Comparison of ENCODE assay signal across 11 mouse cellular contexts in the genomic region with DNA sequence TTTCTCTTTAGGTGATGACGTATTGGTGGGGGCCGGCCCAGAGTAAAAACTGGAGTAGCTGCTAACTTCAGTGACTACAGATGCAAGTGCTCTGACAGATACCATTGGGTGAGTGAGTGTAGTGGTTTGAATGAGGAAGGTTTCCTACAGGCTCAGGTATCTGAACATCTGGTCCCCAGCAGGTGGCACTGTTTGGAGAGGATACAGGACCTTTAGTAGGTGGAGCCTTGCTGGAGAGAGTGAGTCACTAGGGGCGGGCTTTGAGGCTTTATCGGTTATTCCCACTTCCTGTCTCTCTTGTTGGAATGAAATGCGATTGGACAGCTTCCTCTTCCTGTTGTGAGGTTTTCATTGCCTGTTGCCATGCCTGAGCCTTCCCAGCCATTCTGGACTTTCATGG.
DNase-seq lines count a peak whose midpoint lies in the region; ATAC-seq and TF ChIP-seq lines count a peak whose summit lies in the region.
"Had no signal": no experiment of that assay in that cellular context is flagged by ENCODE, and none has a peak within 500 bp of the region (broad histone marks: within the 10 kb centered on the region; RNA-seq: fewer than 3 reads in every experiment).

No protein-coding gene starts in this region.

- no peaks in the 10 kb centered on the region for H3K36me3 ChIP-seq in heart, postnatal 0 days (replicated peaks; ENCODE audit: control insufficient read depth, insufficient read depth, low read length)
- H3K36me3 ChIP-seq in heart, embryonic 10.5 days = no peaks in the 10 kb centered on the region
- H3K36me3 ChIP-seq: embryonic facial prominence, embryonic 15.5 days; heart, embryonic 15.5 days; liver, embryonic 13.5 days had no signal

- peak; percentile 16 for DNase-seq in heart, postnatal 0 days (ENCODE audit: low spot score)
- DNase-seq in heart, embryonic 10.5 days (ENCODE audit: low spot score) = no peak
- peak; percentile 3 for DNase-seq in lung, postnatal 36 days
- DNase-seq in lung, postnatal 25 days (ENCODE audit: low spot score) = no peak
- peak; percentile 24 for DNase-seq in adrenal gland, adult 2 months
- no peak for DNase-seq in spleen, adult 12 weeks (ENCODE audit: low spot score)
- DNase-seq in layer of hippocampus, adult 18-20 months (ENCODE audit: low spot score in 2 of 2) = no peak
- DNase-seq: liver, embryonic 13.5 days had no signal

- 57% methylated on average over 5 of the region's 5 CpGs for WGBS in heart, postnatal 0 days
- 68% methylated on average over 5 of the region's 5 CpGs for WGBS in heart, embryonic 10.5 days

- TF ChIP-seq EP300 in heart, postnatal 0 days (IDR thresholded peaks at IDR 0.05; ENCODE audit: low read depth) = no peak

- H3K4me2 ChIP-seq in heart, postnatal 0 days (ENCODE audit: low read depth, low read length) = no peak overlapping the region
- H3K4me2 ChIP-seq: embryonic facial prominence, embryonic 15.5 days; heart, embryonic 15.5 days; liver, embryonic 13.5 days had no signal

- H3K4me1 ChIP-seq in heart, postnatal 0 days (ENCODE audit: control insufficient read depth, insufficient read depth) = peaks cover 8% of the 10 kb centered on the region; the same call in 1 of the 2 replicates
- no peaks in the 10 kb centered on the region for H3K4me1 ChIP-seq in heart, embryonic 10.5 days
- H3K4me1 ChIP-seq: embryonic facial prominence, embryonic 15.5 days; liver, embryonic 13.5 days had no signal

- H3K27me3 ChIP-seq in heart, postnatal 0 days (ENCODE audit: control insufficient read depth, insufficient read depth, low read length) = no peaks in the 10 kb centered on the region
- H3K27me3 ChIP-seq in heart, embryonic 10.5 days (ENCODE audit: insufficient read depth, poor library complexity, severe bottlenecking) = peaks cover 7% of the 10 kb centered on the region; the same call in 1 of the 2 replicates
- H3K27me3 ChIP-seq: embryonic facial prominence, embryonic 15.5 days; heart, embryonic 15.5 days; liver, embryonic 13.5 days had no signal

- no peak for TF ChIP-seq CTCF in heart, postnatal 0 days (IDR thresholded peaks at IDR 0.05; ENCODE audit: low read depth)

- no peak for ATAC-seq in heart, postnatal 0 days (ENCODE audit: insufficient read depth, low read depth)
- peak; percentile 97 for ATAC-seq in megakaryocyte progenitor cell, adult 5-6 weeks (replicated peaks; ENCODE audit: poor library complexity)

- H3K9me3 ChIP-seq in heart, postnatal 0 days (replicated peaks; ENCODE audit: control insufficient read depth, low read length) = 0 out of 2 replicates have a peak, but pooled peaks cover 3% of the 10 kb centered on the region
- H3K9me3 ChIP-seq in heart, embryonic 10.5 days = no peaks in the 10 kb centered on the region
- H3K9me3 ChIP-seq: embryonic facial prominence, embryonic 15.5 days; heart, embryonic 15.5 days; liver, embryonic 13.5 days had no signal

- H3K4me3 ChIP-seq in heart, postnatal 0 days (ENCODE audit: low read depth, low read length) = no peak overlapping the region
- no peak overlapping the region for H3K4me3 ChIP-seq in heart, embryonic 10.5 days
- H3K4me3 ChIP-seq: embryonic facial prominence, embryonic 15.5 days; heart, embryonic 15.5 days; liver, embryonic 13.5 days had no signal

- no peak overlapping the region for H3K9ac ChIP-seq in heart, postnatal 0 days (replicated peaks; ENCODE audit: low read depth, low read length)
- H3K9ac ChIP-seq: embryonic facial prominence, embryonic 15.5 days; heart, embryonic 15.5 days; liver, embryonic 13.5 days had no signal

- H3K27ac ChIP-seq in heart, postnatal 0 days (ENCODE audit: low read depth) = no peak overlapping the region
- no peak overlapping the region for H3K27ac ChIP-seq in heart, embryonic 10.5 days
- H3K27ac ChIP-seq: embryonic facial prominence, embryonic 15.5 days; heart, embryonic 15.5 days; liver, embryonic 13.5 days had no signal

Comparison
In these comparisons a context has a peak if more than half of its experiments do, and no peak if none do; other contexts are left out.
1. DNase-seq: peak in heart, postnatal 0 days (single experiment), lung, postnatal 36 days (single experiment) and adrenal gland, adult 2 months (single experiment); none in heart, embryonic 10.5 days (single experiment), lung, postnatal 25 days (single experiment), spleen, adult 12 weeks (single experiment) and layer of hippocampus, adult 18-20 months (0 of 2).